Mouse (Mus musculus): Measurements from ENCODE around the gene Lemd2.

- TF ChIP-seq CTCF (IDR thresholded peaks at IDR 0.05; ENCODE audit: low read depth, low read length) (no peak), POLR2A (IDR thresholded peaks at IDR 0.05; ENCODE audit: extremely low read depth, insufficient read depth, low read length) (no peak)
Measured at GRCm38 (mm10) chr17:27159169-27159568, 45.1 kb downstream of the Lemd2 start.
